Mouse (Mus musculus) adrenal gland, adult 18-20 months (tissue): ENCODE measurements around the gene Rorb. TPM values are rescaled to one million over a fixed set of nuclear protein-coding genes. Genes with fewer than 3 reads are reported as not detected.

ENCODE experiments used
- DNase-seq, 2 experiments: peaks; one replicate each; pipeline ENCODE4 v3.0.0; 2021 to 2022; ENCODE audit warnings: low spot score in 2 of 2
- total RNA-seq, 2 experiments: library from RNA; stranded (reverse); gene quantifications; 1 replicate in 1 of 2; 2 replicates in 1 of 2; pipeline ENCODE4 v1.2.3; 2021

The Rorb gene
- total RNA-seq, 2 experiments from 2014 or later, result 0.33 to 0.74 TPM

DNA sequence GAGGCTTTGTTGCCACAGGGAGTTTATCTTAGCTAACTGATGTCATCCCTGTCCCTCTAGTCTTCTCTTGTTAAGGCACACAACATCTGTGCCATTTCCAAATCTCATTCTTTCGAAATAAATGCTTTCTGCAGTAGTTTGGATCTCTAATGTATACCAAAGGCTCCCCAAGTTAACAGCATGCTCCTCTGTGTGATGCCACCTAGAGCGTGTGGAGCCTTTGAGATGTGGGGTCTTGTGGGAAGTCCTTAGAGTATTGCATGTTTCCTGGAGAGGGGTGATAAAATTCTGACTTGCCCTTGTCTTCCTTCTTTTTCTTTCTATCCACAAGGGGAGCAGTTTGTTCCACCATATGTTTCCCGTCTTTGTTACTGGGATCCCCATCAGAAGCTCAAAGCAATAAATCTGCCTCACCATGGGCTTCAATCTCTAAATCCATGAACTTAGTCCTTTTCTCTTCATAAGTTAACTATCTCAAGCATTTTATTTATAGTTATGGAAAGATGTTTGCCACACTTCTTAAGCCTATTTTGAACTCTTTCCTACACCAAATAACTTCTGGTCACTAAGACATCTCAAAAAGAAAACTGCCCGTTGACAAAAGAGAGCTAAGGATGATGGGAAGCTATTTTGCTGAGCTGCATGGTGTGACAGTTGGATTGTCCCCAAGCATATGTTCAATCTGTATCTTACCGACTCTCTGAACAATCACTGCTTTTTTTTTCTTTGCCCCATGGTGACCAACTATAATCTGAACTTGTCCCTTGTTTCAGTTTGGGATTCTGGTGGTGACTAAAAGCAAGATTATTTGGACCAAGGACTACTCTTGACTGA lies 76.3 kb downstream of the Rorb start:
- no peak for DNase-seq

DNA sequence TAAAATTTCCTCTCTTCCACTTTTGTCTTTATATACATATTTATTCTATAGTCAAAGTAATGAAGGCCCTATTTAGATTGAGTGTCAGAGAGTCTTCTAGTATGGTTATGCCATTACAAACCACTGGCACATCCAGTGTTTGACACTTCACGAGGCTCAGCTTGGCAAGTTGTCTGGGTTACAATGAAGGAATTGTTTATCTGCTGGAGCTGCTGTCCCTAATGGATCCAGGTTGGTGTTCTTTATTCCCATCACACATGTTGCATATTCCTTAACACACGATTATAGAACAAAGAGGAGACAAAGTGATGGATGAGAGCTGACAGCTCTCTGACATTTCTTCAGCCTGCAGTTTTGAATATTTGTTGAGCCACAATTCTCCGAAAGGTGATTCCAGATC lies 77.0 kb downstream of the Rorb start:
- DNase-seq, result no peak

DNA sequence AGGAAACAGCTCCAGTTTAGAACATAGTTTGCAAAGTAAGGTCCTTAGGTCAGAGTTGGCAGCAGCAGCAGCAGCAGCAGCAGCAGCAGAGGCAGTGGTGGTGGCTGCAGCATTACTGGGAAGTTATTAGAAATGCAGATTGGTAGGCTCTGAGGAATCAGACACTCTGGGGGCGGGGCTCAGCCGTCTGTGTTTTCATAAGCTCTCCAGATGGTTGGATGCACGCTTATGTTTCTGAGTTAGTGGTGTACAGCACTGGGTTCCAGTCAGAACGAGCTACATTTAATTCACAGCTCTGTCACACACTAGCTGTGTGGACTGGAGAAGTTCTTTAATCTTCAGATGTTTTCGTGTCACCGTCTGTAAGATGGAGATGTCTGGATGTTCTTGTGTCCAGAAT lies 105.9 kb downstream of the Rorb start:
- DNase-seq, result no peak

DNA sequence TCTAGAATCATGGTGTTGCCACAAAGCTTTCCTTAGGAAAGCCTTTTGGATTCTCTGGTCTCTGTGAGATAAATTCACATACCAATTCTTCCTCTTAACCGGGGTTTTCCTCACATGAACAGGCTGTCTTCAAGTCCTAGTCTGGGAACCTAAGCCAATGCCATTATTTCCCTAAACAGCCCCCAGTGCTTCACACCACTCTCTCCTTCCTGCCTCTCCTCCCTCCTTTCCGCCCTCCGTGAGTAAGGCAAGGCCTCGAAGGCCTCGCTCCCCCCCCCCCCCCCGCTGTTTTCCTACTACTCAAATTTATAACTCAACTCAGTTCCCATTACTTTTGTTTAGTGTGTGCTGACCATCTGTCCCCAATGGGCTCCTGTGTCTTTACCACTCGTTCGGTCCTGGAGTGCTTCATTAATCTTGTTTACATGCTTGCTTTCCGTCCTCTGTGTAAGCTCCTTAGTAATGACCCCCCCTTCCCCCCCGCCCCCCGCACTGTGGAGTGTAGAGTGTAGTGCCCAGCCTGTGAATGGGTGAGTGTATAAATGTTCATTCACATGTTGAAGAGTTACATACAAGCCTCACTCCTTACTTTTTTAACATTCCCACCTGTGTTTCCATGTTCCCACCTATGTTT lies 106.9 kb downstream of the Rorb start:
- DNase-seq, result no peak

DNA sequence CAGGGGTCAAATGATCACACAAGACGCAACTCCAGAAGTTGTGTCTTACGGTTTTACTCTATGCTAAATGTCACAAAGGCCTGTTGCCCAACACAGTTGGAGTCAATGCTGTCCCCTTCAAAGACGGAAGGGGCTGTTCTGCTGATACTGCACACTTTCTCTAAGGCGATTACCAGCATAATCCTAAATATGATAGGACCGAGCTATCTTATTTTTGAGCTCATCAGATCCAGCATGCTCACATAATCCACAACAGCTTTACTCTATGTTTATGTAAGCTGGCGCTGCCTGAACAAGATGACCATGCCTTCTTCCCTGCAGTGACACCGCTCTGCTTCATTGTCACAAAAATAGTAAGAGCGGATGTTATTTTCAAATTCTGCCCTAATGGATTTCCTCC lies 112.0 kb downstream of the Rorb start:
- DNase-seq, result no peak

DNA sequence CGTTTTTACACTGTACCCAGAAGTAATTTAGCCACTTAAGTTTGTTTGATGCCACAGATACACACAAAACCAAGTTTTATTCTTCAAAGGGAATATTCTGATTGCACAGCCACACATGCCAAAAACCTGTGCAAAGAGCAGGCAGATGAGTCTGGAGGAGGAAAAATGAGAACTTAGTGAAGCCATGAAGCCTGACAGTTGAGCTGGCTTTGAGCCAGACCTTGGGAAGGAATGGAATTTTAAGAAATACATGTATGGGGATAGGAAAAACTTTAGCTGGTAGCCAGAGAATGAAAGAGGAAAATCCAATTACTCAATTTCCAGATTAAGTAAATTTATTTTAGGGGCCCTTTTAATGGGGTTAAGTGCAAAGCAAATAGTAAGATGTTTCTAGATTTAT lies 113.3 kb downstream of the Rorb start:
- DNase-seq, result no peak

DNA sequence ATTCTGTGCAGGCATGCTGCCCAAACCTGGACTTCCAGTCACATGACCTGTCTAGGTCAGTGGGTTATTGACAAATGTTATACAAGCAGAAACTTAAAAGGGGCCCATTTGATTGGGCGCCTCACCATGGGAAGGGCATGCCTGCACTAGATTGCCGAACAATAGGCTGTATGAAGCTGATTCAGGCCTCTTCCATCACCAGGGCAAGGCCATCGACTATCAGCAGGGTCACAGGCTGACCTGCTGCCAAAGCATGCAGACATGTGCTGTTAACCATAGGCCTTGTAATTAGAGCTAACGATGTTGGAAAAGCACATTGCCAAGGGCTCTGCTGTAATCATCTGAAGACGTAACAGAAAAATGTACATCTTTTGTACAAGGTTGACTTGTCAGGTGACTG lies 131.0 kb downstream of the Rorb start:
- peak in 1 of 2 experiments; percentile 5 for DNase-seq

DNA sequence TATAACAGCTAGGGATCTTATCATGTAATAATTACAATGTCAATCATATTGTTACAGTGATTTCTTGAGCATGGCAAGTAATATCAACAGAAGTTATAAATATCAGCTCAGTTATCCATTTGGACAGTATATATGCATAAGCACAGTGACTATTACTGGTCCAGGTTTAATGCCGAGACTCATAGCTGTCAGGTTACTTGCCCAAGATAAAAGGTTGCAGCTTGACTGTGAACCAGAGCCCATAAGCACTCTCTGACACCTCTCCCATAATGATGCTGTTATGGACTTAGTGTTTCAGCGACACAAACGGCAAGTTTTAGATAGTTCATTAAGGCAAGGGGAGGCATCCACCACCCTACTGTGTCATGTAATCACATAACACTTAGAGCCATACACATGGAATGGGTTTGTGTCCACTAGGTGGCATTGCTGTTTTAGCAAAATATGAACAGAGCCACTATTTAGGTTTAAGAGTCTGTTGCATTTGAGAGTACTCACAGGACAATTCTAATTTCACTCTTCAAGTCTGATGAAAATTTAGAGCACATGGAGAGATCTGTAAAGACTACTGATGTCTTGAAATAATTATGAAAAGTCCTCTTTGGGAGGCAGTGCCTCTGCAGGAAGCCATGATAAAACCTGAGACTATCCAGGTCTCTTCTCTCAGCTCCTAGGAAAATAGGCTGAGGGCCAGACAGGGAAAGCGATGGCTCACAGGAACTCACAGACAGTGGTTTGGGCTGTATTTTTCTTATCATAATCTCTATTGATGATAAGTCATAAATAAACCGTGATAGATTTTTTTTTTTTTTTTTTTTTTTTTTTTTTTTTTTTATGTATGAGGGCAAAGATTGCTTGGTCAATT lies 136.0 kb downstream of the Rorb start:
- DNase-seq, result no peak

DNA sequence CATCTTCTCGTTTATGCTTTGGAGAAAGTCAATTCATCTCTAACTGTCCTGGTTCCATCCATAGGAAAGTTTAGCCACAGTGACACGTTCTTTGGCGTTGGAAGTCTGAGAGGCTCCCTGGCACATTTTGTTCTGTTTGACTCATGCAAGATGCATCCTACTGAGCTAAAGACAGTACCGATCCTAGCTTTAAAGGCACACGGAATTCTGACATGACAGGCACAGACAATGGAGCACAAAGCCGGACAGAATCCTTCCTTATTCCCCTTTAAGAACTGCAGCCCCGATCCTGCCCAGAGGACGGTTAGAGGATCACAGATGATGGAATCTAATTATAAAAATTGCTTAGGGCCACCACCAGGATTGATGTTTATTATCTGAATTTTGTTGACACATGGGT lies 141.6 kb downstream of the Rorb start:
- no peak for DNase-seq

DNA sequence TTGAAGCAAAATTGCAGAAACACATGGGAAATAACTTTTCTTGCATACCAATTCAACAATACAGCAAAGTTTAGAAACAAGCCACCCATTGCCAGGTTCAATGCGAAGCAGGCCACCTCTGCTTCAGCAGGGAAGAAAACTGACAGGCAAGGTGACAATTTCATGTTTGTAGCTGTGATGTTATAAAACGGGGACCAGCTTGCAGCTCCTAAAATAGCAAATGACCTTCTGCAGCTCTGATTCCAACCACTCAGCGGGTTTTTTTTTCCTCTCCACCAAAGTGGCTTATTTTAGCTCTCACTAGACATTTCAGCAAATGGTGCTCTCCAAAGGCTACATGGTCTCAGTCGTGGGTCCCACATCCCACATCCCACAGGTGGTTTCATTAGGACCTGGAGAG lies 143.7 kb downstream of the Rorb start:
- no peak for DNase-seq

DNA sequence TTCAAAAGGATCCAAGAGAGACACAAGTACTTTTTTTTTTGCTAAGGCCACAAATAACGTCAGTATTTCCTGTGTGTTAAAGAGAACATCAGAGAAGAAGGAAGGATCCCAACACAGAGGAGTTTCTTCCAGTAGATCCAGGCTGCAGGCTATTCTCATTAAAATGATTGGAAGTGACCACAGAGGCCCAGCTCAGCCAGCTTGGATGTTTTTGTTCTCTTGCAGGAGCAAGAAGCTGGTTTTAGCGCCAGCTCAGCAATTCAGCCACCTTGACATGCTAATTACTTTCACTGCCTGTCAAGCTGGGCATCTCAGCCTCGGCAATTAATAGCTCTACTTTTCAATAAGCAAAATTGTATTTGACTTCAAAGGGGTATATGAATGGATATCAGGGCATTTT lies 151.1 kb downstream of the Rorb start:
- DNase-seq, result no peak

DNA sequence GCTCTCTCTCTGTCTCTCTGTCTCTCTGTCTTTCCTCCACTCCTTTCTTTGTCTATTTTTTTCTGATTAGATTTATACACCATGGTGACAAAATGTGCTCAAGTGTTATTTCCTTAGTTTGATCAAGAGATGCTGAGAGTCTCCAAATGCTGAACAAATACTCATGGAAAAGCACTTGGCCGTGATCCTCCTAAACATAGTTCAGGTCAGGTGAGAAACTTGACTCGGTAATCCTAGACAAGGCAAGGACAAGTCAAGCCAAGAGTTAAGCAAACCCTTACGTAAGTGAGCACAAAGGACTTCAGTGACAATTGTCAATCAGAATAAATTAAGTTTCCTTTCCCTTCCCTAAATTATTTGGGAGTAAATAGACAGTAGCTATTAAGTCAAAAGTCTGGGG lies 158.2 kb downstream of the Rorb start:
- no peak for DNase-seq

DNA sequence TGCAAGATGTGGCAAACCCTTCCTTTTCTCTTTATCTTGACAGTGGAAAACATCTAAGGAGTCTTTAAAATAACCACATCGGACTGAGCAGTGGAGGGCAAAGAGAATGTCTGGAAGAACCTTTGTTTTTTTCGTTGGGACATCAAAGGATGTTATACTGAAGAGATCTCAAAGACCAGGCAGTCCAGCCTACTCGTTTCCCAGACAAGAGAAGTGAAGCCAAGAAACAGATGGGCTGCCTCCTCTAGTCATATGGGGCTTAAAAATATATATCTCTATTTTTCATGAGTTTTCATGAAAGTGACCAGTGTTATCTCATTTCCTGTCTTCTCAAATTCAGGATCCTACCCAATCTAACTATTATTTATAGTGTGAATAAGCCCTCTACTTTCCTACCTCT lies 163.8 kb downstream of the Rorb start:
- no peak for DNase-seq

DNA sequence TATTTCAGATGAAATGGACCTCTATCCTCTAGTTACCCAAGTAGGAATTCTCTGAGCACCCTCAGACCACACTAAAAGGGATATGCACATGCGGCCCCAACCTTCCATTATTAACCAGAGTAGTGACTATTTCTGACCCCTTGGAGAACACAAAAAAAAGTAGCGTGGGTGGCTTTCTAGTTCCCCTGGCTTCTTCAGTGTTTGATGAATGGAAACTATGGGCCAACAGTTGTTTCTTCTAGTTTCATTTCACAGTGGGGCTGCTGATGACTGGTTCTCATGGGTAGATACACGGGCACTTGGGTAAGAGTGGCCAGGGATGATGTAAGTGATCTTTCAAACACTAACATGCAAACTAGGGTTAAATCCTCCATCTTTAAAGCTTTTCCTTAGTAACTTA lies 165.7 kb downstream of the Rorb start:
- no peak for DNase-seq

DNA sequence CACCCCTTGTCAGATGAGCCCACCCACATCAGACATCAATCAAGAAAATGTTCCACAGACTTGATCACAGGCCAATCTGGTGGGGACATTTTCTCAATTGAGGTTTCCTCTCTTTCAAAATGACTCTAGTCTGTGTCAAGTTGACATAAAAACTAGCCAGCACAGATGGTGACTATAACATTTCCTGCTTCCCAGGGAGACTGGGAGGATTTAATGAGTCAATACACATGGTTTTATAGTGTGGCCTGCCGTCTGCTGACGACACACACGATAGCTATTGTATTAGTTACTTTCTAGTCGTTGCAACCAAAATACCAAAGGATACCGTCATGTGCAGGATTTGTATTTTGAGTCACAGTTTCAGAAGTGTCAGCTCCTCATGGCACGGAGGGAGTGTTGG lies 169.6 kb downstream of the Rorb start:
- no peak for DNase-seq

DNA sequence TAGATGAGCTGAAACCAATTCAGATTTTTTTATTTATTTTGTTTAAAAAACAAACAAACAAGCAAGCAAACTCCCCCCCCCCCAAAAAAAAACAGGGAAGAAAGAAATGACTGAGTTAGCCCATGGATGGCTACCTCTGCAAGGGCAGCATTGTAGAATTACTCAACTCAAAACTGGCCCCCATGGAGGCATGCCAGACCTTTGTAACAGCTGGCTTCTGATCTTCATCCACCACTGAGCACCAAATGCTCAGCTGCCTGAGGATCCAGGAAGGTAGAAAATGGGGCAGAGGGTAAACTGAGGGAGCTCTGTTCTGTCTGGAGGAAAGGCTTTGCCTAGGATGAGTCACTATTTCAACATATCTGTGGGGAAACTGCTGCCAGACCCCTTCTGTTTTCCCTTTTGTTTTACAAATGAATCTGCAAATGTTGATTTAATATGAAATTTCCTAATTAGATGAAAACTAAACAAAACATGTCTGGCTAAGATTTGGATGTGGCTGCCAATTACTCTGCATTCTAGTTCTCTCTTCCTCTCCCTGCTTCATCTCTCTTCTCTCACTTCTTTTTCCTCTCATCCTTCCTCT lies 199.1 kb downstream of the Rorb start:
- DNase-seq, result no peak

DNA sequence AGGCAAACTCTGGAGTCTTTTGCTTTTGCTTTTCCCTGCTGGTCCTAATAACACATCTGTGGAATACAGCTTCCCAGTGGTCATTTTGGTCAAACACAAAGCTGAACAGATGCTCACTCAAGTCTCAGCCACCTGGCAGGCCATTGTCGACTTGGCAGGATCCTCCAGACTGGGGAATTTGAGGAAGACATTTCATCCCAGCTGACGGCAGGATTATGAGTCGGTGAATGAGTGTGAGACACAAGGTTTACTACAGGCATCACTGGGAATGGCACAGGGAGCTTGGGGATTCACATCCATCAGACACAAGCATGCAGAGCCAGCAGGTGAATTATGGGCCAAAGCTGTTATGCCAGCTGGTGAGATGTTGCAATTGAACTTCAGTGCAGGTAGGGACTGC lies 201.4 kb downstream of the Rorb start:
- no peak for DNase-seq

DNA sequence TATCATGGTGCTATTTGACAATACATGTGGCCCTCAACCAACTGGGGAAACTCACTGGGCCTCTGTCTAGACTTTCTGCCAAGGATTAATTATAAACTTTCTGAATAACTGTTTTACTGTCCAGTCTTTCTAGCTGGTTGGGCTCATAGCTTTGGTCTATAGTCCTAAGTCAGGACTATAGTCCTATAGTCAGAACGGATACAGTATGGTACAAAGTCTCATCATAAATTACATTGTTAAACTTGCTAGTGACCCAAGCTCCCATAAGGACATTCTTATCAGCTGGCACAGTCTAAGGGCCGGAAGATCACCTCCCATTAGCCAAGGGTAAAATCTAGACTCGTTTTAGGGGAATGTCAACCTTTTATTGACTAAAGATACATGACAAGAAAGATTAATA lies 205.5 kb downstream of the Rorb start:
- no peak for DNase-seq

DNA sequence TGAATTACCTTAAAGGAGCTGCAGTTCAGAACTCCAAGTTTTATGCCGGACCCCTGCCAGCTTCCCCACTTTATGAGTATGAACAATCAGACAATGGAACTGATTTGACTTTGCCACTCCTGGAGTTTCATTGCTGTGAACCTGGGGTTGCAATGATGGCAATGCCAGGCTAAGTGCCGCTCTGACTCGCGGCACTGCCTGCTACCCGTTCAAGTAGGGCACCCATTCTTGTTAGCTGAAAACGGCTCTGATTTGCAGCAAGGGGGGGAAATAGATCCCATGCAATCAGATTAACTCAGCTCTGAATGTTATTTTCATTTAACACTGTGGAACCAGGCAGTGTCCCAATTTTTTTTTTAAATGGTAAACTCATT lies 208.3 kb downstream of the Rorb start:
- no peak for DNase-seq

DNA sequence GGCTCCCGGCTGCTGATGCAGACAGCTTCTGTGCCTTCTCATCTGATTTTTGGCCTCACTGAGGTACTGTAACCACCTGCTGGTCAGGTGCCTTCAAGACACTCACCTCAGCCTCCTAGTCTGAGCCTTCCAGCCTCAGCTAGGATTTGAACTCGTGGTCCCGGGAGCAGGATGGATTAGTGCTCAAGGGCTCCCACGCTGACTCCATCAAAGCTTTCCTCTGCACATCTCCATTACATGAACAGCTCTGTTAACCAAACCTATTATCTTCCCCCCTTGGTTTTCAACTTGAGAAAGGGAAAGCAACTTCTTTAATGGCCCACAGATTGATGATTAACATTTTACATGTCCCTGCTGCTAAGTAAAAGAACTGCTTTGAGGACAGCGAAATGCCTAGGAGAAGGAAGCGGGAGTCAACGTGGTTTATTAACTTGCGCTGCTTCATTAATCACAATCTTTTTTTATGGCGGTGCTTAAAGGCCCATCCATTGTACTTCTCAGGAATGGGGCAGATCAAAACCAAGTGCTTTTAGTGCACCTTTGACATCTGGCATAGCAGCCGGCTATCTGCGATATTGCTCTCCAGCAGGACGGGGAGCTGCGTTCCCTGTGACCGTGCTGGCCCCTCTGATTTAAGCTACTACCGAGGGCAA lies 208.8 kb downstream of the Rorb start:
- DNase-seq, result no peak

DNA sequence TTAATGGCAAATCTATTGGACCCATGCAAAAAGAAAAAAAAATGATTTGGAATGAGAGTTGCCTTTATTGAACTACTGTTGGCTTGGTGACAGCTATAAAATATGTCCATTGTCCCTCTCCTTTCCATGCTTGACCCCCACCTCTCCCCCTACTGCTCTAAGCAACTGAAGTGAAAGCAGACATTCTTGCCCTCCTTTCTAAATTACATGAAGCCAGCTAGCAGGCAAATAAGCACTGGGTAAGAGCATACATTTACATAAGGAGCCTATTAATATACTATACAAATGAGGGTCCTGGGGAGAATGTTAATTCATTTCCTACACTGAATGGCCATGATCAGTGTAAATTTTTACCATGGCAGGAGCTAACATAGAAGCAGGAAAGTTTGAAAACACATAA lies 212.8 kb downstream of the Rorb start:
- DNase-seq, result no peak
